Mouse (Mus musculus): ENCODE data around the gene Zfp865. TPM values are rescaled to one million over a fixed set of nuclear protein-coding genes. Genes with fewer than 3 reads are reported as not detected.

The Zfp865 gene
- polyA plus RNA-seq, 1 experiment from 2014 or later = 5.5 TPM

- Histone ChIP-seq H3K4me3 (ENCODE audit: low read depth, low read length) (peak within 1 kb of the TSS; percentile 80), H3K36me3 (ENCODE audit: control insufficient read depth, insufficient read depth, low read length) (no peaks in the 10 kb centered on the region), H3K4me1 (ENCODE audit: control insufficient read depth, insufficient read depth, low read length) (peaks cover 16% of the 10 kb centered on the region), H3K9ac (ENCODE audit: low read depth, low read length) (peak within 1 kb of the TSS; percentile 86), H3K27ac (ENCODE audit: low read depth, low read length) (no peak within 1 kb of the TSS; the same call in 1 of the 2 replicates), H3K9me3 (replicated peaks; ENCODE audit: control insufficient read depth, low read length) (no peaks in the 10 kb centered on the region), H3K4me2 (peak within 1 kb of the TSS; percentile 79), H3K27me3 (ENCODE audit: control insufficient read depth, insufficient read depth, low read length) (peaks cover 46% of the 10 kb centered on the region)
- peak; percentile 66 for ATAC-seq (replicated peaks; ENCODE audit: insufficient number of reproducible peaks, low FRiP score, low TSS enrichment)
- WGBS (ENCODE audit: insufficient replicate concordance) = under 1% methylated on average over 65 of the region's 65 CpGs
Measured at GRCm38 (mm10) chr7:5051193-5052192, 31.3 kb downstream of the Zfp865 start, which contains the start of gene Zfp580. Gene Zfp580 (plus strand): TSS chr7:5051538.

- Histone ChIP-seq H3K27me3 (ENCODE audit: control insufficient read depth, insufficient read depth, low read length) (peaks cover 56% of the 10 kb centered on the region), H3K4me2 (peak overlapping the region; percentile 79), H3K4me1 (ENCODE audit: control insufficient read depth, insufficient read depth, low read length) (peaks cover 22% of the 10 kb centered on the region), H3K9me3 (replicated peaks; ENCODE audit: control insufficient read depth, low read length) (no peaks in the 10 kb centered on the region), H3K27ac (ENCODE audit: low read depth, low read length) (no peak overlapping the region), H3K4me3 (ENCODE audit: low read depth, low read length) (peak overlapping the region; percentile 80), H3K9ac (ENCODE audit: low read depth, low read length) (peak overlapping the region; percentile 53; the same call in 1 of the 2 replicates), H3K36me3 (ENCODE audit: control insufficient read depth, insufficient read depth, low read length) (no peaks in the 10 kb centered on the region)
- WGBS (ENCODE audit: insufficient replicate concordance) = 7% methylated on average over 12 of the region's 12 CpGs
- ATAC-seq (replicated peaks; ENCODE audit: insufficient number of reproducible peaks, low FRiP score, low TSS enrichment) = no peak
Measured at GRCm38 (mm10) chr7:5052438-5052837, 32.3 kb downstream of the Zfp865 start.

GRCm38 (mm10) chr7:5052931-5053343 is 32.8 kb downstream of the Zfp865 start:
- WGBS (ENCODE audit: insufficient replicate concordance) = 5% methylated on average over 45 of the region's 45 CpGs
- ATAC-seq (replicated peaks; ENCODE audit: insufficient number of reproducible peaks, low FRiP score, low TSS enrichment) = no peak

GRCm38 (mm10) chr7:5053456-5054179 is 33.4 kb downstream of the Zfp865 start:
- WGBS (ENCODE audit: insufficient replicate concordance) = 9% methylated on average over 32 of the region's 32 CpGs
- Histone ChIP-seq H3K4me3 (ENCODE audit: low read depth, low read length) (peak overlapping the region; percentile 80), H3K27me3 (ENCODE audit: control insufficient read depth, insufficient read depth, low read length) (peaks cover 68% of the 10 kb centered on the region), H3K4me1 (ENCODE audit: control insufficient read depth, insufficient read depth, low read length) (peaks cover 22% of the 10 kb centered on the region), H3K9me3 (replicated peaks; ENCODE audit: control insufficient read depth, low read length) (no peaks in the 10 kb centered on the region), H3K4me2 (peak overlapping the region; percentile 79), H3K9ac (ENCODE audit: low read depth, low read length) (no peak overlapping the region), H3K36me3 (ENCODE audit: control insufficient read depth, insufficient read depth, low read length) (no peaks in the 10 kb centered on the region), H3K27ac (ENCODE audit: low read depth, low read length) (no peak overlapping the region)
- no peak for ATAC-seq (replicated peaks; ENCODE audit: insufficient number of reproducible peaks, low FRiP score, low TSS enrichment)

More at GRCm38 (mm10) chr7:5052931-5053343, 32.8 kb downstream of the Zfp865 start:
- H3K4me2 ChIP-seq = peak overlapping the region; percentile 79
- H3K27ac ChIP-seq (ENCODE audit: low read depth, low read length) = no peak overlapping the region
- peak overlapping the region; percentile 53; the same call in 1 of the 2 replicates for H3K9ac ChIP-seq (ENCODE audit: low read depth, low read length)
- H3K36me3 ChIP-seq (ENCODE audit: control insufficient read depth, insufficient read depth, low read length) = no peaks in the 10 kb centered on the region
- peaks cover 22% of the 10 kb centered on the region for H3K4me1 ChIP-seq (ENCODE audit: control insufficient read depth, insufficient read depth, low read length)
- H3K9me3 ChIP-seq (replicated peaks; ENCODE audit: control insufficient read depth, low read length) = no peaks in the 10 kb centered on the region
- H3K4me3 ChIP-seq (ENCODE audit: low read depth, low read length) = peak overlapping the region; percentile 80
- peaks cover 61% of the 10 kb centered on the region for H3K27me3 ChIP-seq (ENCODE audit: control insufficient read depth, insufficient read depth, low read length)

GRCm38 (mm10) chr7:5056651-5057263 is 36.6 kb downstream of the Zfp865 start:
- no peak for ATAC-seq (replicated peaks; ENCODE audit: insufficient number of reproducible peaks, low FRiP score, low TSS enrichment)
- peaks cover 69% of the 10 kb centered on the region for H3K27me3 ChIP-seq (ENCODE audit: control insufficient read depth, insufficient read depth, low read length)
- no peak overlapping the region for H3K27ac ChIP-seq (ENCODE audit: low read depth, low read length)
- 3% methylated on average over 50 of the region's 55 CpGs for WGBS (ENCODE audit: insufficient replicate concordance)
- peak overlapping the region; percentile 45 for H3K4me3 ChIP-seq (ENCODE audit: low read depth, low read length)
- peak overlapping the region; percentile 63 for H3K4me2 ChIP-seq
- no peaks in the 10 kb centered on the region for H3K9me3 ChIP-seq (replicated peaks; ENCODE audit: control insufficient read depth, low read length)
- peaks cover 28% of the 10 kb centered on the region for H3K4me1 ChIP-seq (ENCODE audit: control insufficient read depth, insufficient read depth, low read length)
- peak overlapping the region; percentile 66 for H3K9ac ChIP-seq (ENCODE audit: low read depth, low read length)
- H3K36me3 ChIP-seq (ENCODE audit: control insufficient read depth, insufficient read depth, low read length) = no peaks in the 10 kb centered on the region

GRCm38 (mm10) chr7:5057381-5057780 is 37.2 kb downstream of the Zfp865 start:
- no peak overlapping the region for H3K9ac ChIP-seq (ENCODE audit: low read depth, low read length)
- WGBS (ENCODE audit: insufficient replicate concordance) = 41% methylated on average over 8 of the region's 8 CpGs
- peak overlapping the region; percentile 63 for H3K4me2 ChIP-seq
- H3K9me3 ChIP-seq (replicated peaks; ENCODE audit: control insufficient read depth, low read length) = no peaks in the 10 kb centered on the region
- H3K4me1 ChIP-seq (ENCODE audit: control insufficient read depth, insufficient read depth, low read length) = peaks cover 27% of the 10 kb centered on the region
- ATAC-seq (replicated peaks; ENCODE audit: insufficient number of reproducible peaks, low FRiP score, low TSS enrichment) = no peak
- H3K36me3 ChIP-seq (ENCODE audit: control insufficient read depth, insufficient read depth, low read length) = no peaks in the 10 kb centered on the region
- H3K27ac ChIP-seq (ENCODE audit: low read depth, low read length) = no peak overlapping the region
- H3K27me3 ChIP-seq (ENCODE audit: control insufficient read depth, insufficient read depth, low read length) = peaks cover 65% of the 10 kb centered on the region
- H3K4me3 ChIP-seq (ENCODE audit: low read depth, low read length) = peak overlapping the region; percentile 45; the same call in 1 of the 2 replicates

- no peak overlapping the region for H3K4me3 ChIP-seq (ENCODE audit: low read depth, low read length)
- no peaks in the 10 kb centered on the region for H3K9me3 ChIP-seq (replicated peaks; ENCODE audit: control insufficient read depth, low read length)
- 38% methylated on average over 11 of the region's 11 CpGs for WGBS (ENCODE audit: insufficient replicate concordance)
- H3K27me3 ChIP-seq (ENCODE audit: control insufficient read depth, insufficient read depth, low read length) = peaks cover 61% of the 10 kb centered on the region
- peaks cover 23% of the 10 kb centered on the region for H3K4me1 ChIP-seq (ENCODE audit: control insufficient read depth, insufficient read depth, low read length)
- no peak overlapping the region for H3K4me2 ChIP-seq
- ATAC-seq (replicated peaks; ENCODE audit: insufficient number of reproducible peaks, low FRiP score, low TSS enrichment) = no peak
- H3K36me3 ChIP-seq (ENCODE audit: control insufficient read depth, insufficient read depth, low read length) = no peaks in the 10 kb centered on the region
- no peak overlapping the region for H3K27ac ChIP-seq (ENCODE audit: low read depth, low read length)
- H3K9ac ChIP-seq (ENCODE audit: low read depth, low read length) = no peak overlapping the region
Measured at GRCm38 (mm10) chr7:5057804-5058203, 37.6 kb downstream of the Zfp865 start.

GRCm38 (mm10) chr7:5058631-5059030 is 38.5 kb downstream of the Zfp865 start:
- WGBS (ENCODE audit: insufficient replicate concordance) = 81% methylated on average over 1 of the region's 1 CpGs
- no peaks in the 10 kb centered on the region for H3K9me3 ChIP-seq (replicated peaks; ENCODE audit: control insufficient read depth, low read length)
- H3K4me1 ChIP-seq (ENCODE audit: control insufficient read depth, insufficient read depth, low read length) = peaks cover 20% of the 10 kb centered on the region
- ATAC-seq (replicated peaks; ENCODE audit: insufficient number of reproducible peaks, low FRiP score, low TSS enrichment) = no peak
- no peaks in the 10 kb centered on the region for H3K36me3 ChIP-seq (ENCODE audit: control insufficient read depth, insufficient read depth, low read length)
- H3K27ac ChIP-seq (ENCODE audit: low read depth, low read length) = no peak overlapping the region
- H3K4me3 ChIP-seq (ENCODE audit: low read depth, low read length) = no peak overlapping the region
- peaks cover 52% of the 10 kb centered on the region for H3K27me3 ChIP-seq (ENCODE audit: control insufficient read depth, insufficient read depth, low read length)
- H3K4me2 ChIP-seq = no peak overlapping the region
- no peak overlapping the region for H3K9ac ChIP-seq (ENCODE audit: low read depth, low read length)
